Mouse (Mus musculus) naive thymus-derived CD4-positive, alpha-beta T cell, adult 5 months (primary cell): Measurements from ENCODE around the gene Sept11. TPM values are rescaled to one million over a fixed set of nuclear protein-coding genes. Genes with fewer than 3 reads are reported as not detected.

Source experiments
- polyA plus RNA-seq: library from polyadenylated mRNA; unstranded; fragments of 100-300 nt; shearing (Covaris generic); gene quantifications from one replicate; pipeline ENCODE4 v1.2.1, GENCODE M21; 2017

The Sept11 gene
- 43.9 TPM for polyA plus RNA-seq

GRCm38 (mm10) chr5:93092857-93093622 is at the start of gene Sept11:
Gene Sept11, plus strand, starts transcription at chr5:93093437.

GRCm38 (mm10) chr5:93044584-93045370 is 48.5 kb upstream of the Sept11 start, which contains the start of gene Sowahb:
Gene Sowahb, minus strand, starts transcription at chr5:93045022.

GRCm38 (mm10) chr5:93206109-93207005 is 113.1 kb downstream of the Sept11 start, which contains the start of the genes Ccni and 2010109A12Rik:
Gene Ccni, minus strand, starts transcription at chr5:93206495.
Gene 2010109A12Rik, plus strand, starts transcription at chr5:93206518.

Other genes starting within 250 kb of the Sept11 start
- gene Sowahb, start 48.4 kb upstream of the Sept11 start, polyA plus RNA-seq, result not detected
- 239 TPM for gene Ccni, start 113.1 kb downstream of the Sept11 start, polyA plus RNA-seq
- 4.7 TPM for gene 2010109A12Rik, start 113.1 kb downstream of the Sept11 start, polyA plus RNA-seq
- 194 TPM for gene Ccng2, start 173.8 kb downstream of the Sept11 start, polyA plus RNA-seq